ENCODE assay signal across 25 mouse cellular contexts in the genomic region with DNA sequence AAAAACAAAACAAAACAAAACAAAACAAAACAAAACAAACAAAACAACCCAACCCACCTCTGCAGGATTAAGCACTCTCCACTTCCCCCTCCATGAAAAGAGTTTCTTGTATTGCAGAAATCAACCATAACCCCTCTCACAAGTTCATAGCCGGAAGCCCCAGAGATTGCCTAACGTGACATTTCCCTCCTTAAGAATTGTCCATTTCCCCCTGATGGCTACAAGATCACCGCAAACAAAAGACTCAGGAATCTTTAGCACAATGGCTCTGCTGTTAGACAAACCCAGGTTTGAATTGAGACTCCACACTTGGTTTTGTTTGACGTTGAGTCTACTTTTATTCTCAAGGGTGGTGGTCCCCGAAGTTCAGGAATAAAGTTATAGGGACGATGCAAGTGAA.
"Had no signal": no experiment of that assay in that cellular context is flagged by ENCODE, and none has a peak within 500 bp of the region (broad histone marks: within the 10 kb centered on the region; RNA-seq: fewer than 3 reads in every experiment).

No protein-coding gene starts in this region.

- H3K9me3 ChIP-seq: heart, embryonic 12.5 days; hindbrain, embryonic 10.5 days; hindbrain, embryonic 12.5 days; intestine, embryonic 15.5 days; limb, embryonic 12.5 days; liver, embryonic 13.5 days had no signal

- H3K4me1 ChIP-seq: heart, embryonic 12.5 days; hindbrain, embryonic 12.5 days; intestine, embryonic 15.5 days; liver, embryonic 13.5 days had no signal

- H3K9ac ChIP-seq: heart, embryonic 12.5 days; hindbrain, embryonic 12.5 days; hindbrain, embryonic 14.5 days; intestine, embryonic 15.5 days; limb, embryonic 12.5 days; liver, embryonic 13.5 days had no signal

- ATAC-seq: hindbrain, embryonic 16.5 days; inflammation-experienced regulatory T-cells, adult 6 months; intestine, embryonic 15.5 days; intestine, postnatal 0 days had no signal

- H3K4me2 ChIP-seq: heart, embryonic 12.5 days; hindbrain, embryonic 12.5 days; hindbrain, embryonic 14.5 days; intestine, embryonic 15.5 days; limb, embryonic 12.5 days; liver, embryonic 11.5 days; liver, embryonic 13.5 days had no signal

- H3K27ac ChIP-seq: gastrocnemius, adult 2 months; hindbrain, embryonic 10.5 days; hindbrain, embryonic 12.5 days; hindbrain, embryonic 14.5 days; intestine, embryonic 15.5 days; layer of hippocampus, adult 2 months; left cerebral cortex, adult 2 months; limb, embryonic 12.5 days; liver, embryonic 13.5 days had no signal

- H3K27me3 ChIP-seq: heart, embryonic 12.5 days; hindbrain, embryonic 12.5 days; intestine, embryonic 15.5 days; liver, embryonic 13.5 days had no signal

- H3K4me3 ChIP-seq: gastrocnemius, adult 2 months; heart, embryonic 12.5 days; hindbrain, embryonic 10.5 days; hindbrain, embryonic 12.5 days; intestine, embryonic 15.5 days; layer of hippocampus, adult 2 months; left cerebral cortex, adult 2 months; limb, embryonic 12.5 days; liver, embryonic 13.5 days had no signal

- H3K36me3 ChIP-seq: heart, embryonic 12.5 days; intestine, embryonic 15.5 days; limb, embryonic 12.5 days; liver, embryonic 13.5 days had no signal

- DNase-seq: gastrocnemius, adult 2 months; gastrocnemius, postnatal 10 days; gastrocnemius, postnatal 25 days; heart, adult 18-20 months; heart, postnatal 10 days; heart, postnatal 4 days; kidney, adult 18-20 months; kidney, adult 8-10 months; kidney, postnatal 10 days; kidney, postnatal 25 days; kidney, postnatal 4 days; liver; liver, embryonic 13.5 days had no signal
